Mouse (Mus musculus): ENCODE results near the gene Smpd3. TPM values are rescaled to one million over a fixed set of nuclear protein-coding genes. Genes with fewer than 3 reads are reported as not detected.
"Not testable (repeated sequence)": the region's sequence is repeated elsewhere in the genome, so short reads cannot be mapped to it uniquely, and the experiment has no call there.

Smpd3 gene
- polyA plus RNA-seq, 2 experiments: 11.2 to 17.5 TPM

- ATAC-seq (ENCODE audit: low FRiP score, low read depth) (no peak), DNase-seq (ENCODE audit: low spot score) (no peak)
- Histone ChIP-seq H3K9ac (ENCODE audit: low read depth, low read length, severe bottlenecking) (no peak overlapping the region), H3K4me2 (replicated peaks; ENCODE audit: low read depth, low read length, severe bottlenecking) (no peak overlapping the region), H3K4me1 (ENCODE audit: control insufficient read depth, insufficient read depth, low read length) (no peaks in the 10 kb centered on the region), H3K9me3 (ENCODE audit: control insufficient read depth, low read length) (no peaks in the 10 kb centered on the region), H3K27ac (replicated peaks; ENCODE audit: low read depth, low read length) (no peak overlapping the region), H3K4me3 (replicated peaks; ENCODE audit: low read length) (no peak overlapping the region), H3K27me3 (ENCODE audit: control insufficient read depth, insufficient read depth, low read length) (no peaks in the 10 kb centered on the region), H3K36me3 (ENCODE audit: control insufficient read depth, insufficient read depth, low read length) (no peaks in the 10 kb centered on the region)
- WGBS: 67% methylated on average over 2 of the region's 2 CpGs
- TF ChIP-seq POLR2A (IDR thresholded peaks at IDR 0.05; ENCODE audit: borderline replicate concordance, extremely low read depth, insufficient read depth, insufficient read length): no peak
These were observed 30.2 kb downstream of the Smpd3 start for GRCm38 (mm10) chr8:106307586-106307985.

DNA sequence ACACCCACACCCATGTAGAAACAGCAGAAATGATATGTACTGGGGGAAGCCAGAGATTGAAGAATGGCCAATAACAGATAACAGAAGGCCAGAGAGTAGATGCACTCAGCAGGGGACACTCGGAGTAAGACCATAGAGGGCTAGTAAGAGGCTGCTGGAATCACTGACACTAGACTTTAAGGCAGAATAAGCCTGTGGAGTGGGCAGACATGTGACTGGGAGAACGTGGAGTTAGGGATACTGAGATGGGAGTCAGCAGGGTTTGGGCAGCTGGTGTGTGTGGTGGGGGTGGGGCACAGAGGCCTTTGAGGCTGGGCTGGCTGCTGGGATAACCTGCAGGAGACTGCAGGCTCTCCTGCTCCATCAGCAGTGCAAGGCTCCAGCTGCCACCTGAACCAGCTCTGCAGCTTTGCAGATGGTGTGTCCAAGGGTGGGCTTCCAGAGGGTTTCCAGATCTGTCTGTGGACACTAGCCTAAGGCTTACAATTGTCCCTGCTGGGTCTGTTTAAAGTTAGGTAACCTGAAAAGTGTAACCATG is 31.0 kb downstream of the Smpd3 start:
- H3K9ac ChIP-seq (ENCODE audit: low read depth, low read length, severe bottlenecking); H3K9me3 ChIP-seq (ENCODE audit: control insufficient read depth, low read length); H3K27me3 ChIP-seq (ENCODE audit: control insufficient read depth, insufficient read depth, low read length); H3K4me3 ChIP-seq (replicated peaks; ENCODE audit: low read length); H3K27ac ChIP-seq (replicated peaks; ENCODE audit: low read depth, low read length); H3K4me1 ChIP-seq (ENCODE audit: control insufficient read depth, insufficient read depth, low read length); DNase-seq (ENCODE audit: low spot score); H3K36me3 ChIP-seq (ENCODE audit: control insufficient read depth, insufficient read depth, low read length); H3K4me2 ChIP-seq (replicated peaks; ENCODE audit: low read depth, low read length, severe bottlenecking); ATAC-seq (ENCODE audit: low FRiP score, low read depth): not testable (repeated sequence)
- WGBS: 45% methylated on average over 2 of the region's 2 CpGs

DNA sequence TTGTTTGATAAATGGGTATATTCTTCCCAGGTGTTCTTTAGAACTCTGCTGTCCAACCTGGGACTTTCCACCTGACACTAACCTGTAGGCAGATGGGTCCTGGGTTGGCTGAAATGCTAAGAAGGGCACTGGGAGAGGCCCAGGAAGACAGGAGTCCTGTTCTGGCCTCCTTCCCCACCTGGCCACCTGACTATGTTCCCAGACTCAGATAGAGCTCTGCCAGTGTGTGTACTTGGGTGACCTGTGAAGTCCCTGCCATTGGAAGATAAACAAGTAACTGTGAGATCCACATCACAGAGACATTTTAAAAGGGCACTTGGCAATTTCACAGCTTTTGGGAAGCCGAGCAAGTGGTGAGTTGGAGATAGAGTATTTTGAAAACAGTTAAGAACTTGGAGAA is 31.7 kb downstream of the Smpd3 start:
- WGBS: 72% methylated on average over 1 of the region's 1 CpGs
- no peak overlapping the region for H3K9ac ChIP-seq (ENCODE audit: low read depth, low read length, severe bottlenecking)
- H3K36me3 ChIP-seq (ENCODE audit: control insufficient read depth, insufficient read depth, low read length): no peaks in the 10 kb centered on the region
- no peaks in the 10 kb centered on the region for H3K9me3 ChIP-seq (ENCODE audit: control insufficient read depth, low read length)
- no peak for ATAC-seq (ENCODE audit: low FRiP score, low read depth)
- no peak overlapping the region for H3K27ac ChIP-seq (replicated peaks; ENCODE audit: low read depth, low read length)
- no peak for TF ChIP-seq POLR2A (IDR thresholded peaks at IDR 0.05; ENCODE audit: borderline replicate concordance, extremely low read depth, insufficient read depth, insufficient read length)
- no peak overlapping the region for H3K4me3 ChIP-seq (replicated peaks; ENCODE audit: low read length)
- no peaks in the 10 kb centered on the region for H3K27me3 ChIP-seq (ENCODE audit: control insufficient read depth, insufficient read depth, low read length)
- H3K4me1 ChIP-seq (ENCODE audit: control insufficient read depth, insufficient read depth, low read length): no peaks in the 10 kb centered on the region
- H3K4me2 ChIP-seq (replicated peaks; ENCODE audit: low read depth, low read length, severe bottlenecking): no peak overlapping the region
- no peak for DNase-seq (ENCODE audit: low spot score)

GRCm38 (mm10) chr8:106305301-106305700 is 32.5 kb downstream of the Smpd3 start:
- TF ChIP-seq POLR2A (IDR thresholded peaks at IDR 0.05; ENCODE audit: borderline replicate concordance, extremely low read depth, insufficient read depth, insufficient read length): no peak
- Histone ChIP-seq H3K27me3 (ENCODE audit: control insufficient read depth, insufficient read depth, low read length) (no peaks in the 10 kb centered on the region), H3K27ac (replicated peaks; ENCODE audit: low read depth, low read length) (no peak overlapping the region), H3K4me2 (replicated peaks; ENCODE audit: low read depth, low read length, severe bottlenecking) (no peak overlapping the region), H3K4me1 (ENCODE audit: control insufficient read depth, insufficient read depth, low read length) (no peaks in the 10 kb centered on the region), H3K4me3 (replicated peaks; ENCODE audit: low read length) (no peak overlapping the region), H3K9me3 (ENCODE audit: control insufficient read depth, low read length) (no peaks in the 10 kb centered on the region), H3K36me3 (ENCODE audit: control insufficient read depth, insufficient read depth, low read length) (no peaks in the 10 kb centered on the region), H3K9ac (ENCODE audit: low read depth, low read length, severe bottlenecking) (no peak overlapping the region)
- WGBS: 86% methylated on average over 3 of the region's 3 CpGs
- no peak for ATAC-seq (ENCODE audit: low FRiP score, low read depth)
- no peak for DNase-seq (ENCODE audit: low spot score)

DNA sequence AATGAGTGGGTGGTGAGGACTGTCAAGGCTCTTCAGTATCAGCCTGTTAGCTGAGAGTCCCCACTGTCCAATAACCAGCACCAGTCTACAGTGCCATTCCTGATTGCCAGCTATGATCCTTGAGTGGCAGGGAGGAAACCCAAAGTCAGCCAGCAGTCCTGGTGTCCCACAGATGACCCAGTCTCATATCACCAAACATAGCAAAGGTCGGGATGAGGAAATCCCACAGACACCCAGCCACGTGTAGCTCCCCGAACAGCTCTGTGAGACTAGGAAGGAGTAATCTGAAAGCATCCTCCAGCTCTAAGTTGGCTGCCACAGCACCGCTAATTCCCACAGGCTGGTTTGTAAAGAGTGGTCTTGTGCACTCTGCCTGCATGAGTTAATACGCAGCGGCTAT is 33.5 kb downstream of the Smpd3 start:
- H3K27ac ChIP-seq (replicated peaks; ENCODE audit: low read depth, low read length): no peak overlapping the region
- H3K4me1 ChIP-seq (ENCODE audit: control insufficient read depth, insufficient read depth, low read length): no peaks in the 10 kb centered on the region
- H3K36me3 ChIP-seq (ENCODE audit: control insufficient read depth, insufficient read depth, low read length): no peaks in the 10 kb centered on the region
- no peak overlapping the region for H3K4me2 ChIP-seq (replicated peaks; ENCODE audit: low read depth, low read length, severe bottlenecking)
- no peak overlapping the region for H3K4me3 ChIP-seq (replicated peaks; ENCODE audit: low read length)
- ATAC-seq (ENCODE audit: low FRiP score, low read depth): no peak
- no peaks in the 10 kb centered on the region for H3K9me3 ChIP-seq (ENCODE audit: control insufficient read depth, low read length)
- WGBS: 80% methylated on average over 6 of the region's 6 CpGs
- no peaks in the 10 kb centered on the region for H3K27me3 ChIP-seq (ENCODE audit: control insufficient read depth, insufficient read depth, low read length)
- DNase-seq (ENCODE audit: low spot score): no peak
- H3K9ac ChIP-seq (ENCODE audit: low read depth, low read length, severe bottlenecking): no peak overlapping the region
- TF ChIP-seq POLR2A (IDR thresholded peaks at IDR 0.05; ENCODE audit: borderline replicate concordance, extremely low read depth, insufficient read depth, insufficient read length): no peak
